Mouse (Mus musculus): ENCODE results near the gene Prom2.

DNA sequence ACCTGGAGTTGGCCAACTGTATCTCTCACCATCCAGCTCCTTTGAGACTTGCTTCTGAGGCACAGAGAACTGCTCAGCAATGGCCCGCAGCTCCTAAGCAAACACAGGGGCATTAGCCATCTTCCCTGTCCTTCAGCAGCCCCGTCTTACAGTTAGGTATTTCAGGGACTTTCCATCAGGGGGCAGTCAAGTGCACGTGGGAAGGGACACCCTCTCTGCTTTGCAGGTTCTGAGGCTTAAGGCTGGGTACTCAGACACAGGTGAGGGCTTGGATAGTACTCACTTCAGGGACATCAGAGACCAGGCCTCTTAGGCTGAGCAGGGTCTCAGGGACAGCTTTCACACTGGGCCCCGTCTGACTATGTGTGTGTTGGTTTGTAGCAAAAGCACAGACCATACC lies 1.8 kb downstream of the Prom2 start:
- TF ChIP-seq CTCF (IDR thresholded peaks at IDR 0.05; ENCODE audit: low read depth) (peak; percentile 71), EP300 (optimal IDR thresholded peaks at IDR 0.05) (no peak)

Data from stomach, postnatal 0 days (tissue).